Mouse (Mus musculus): ENCODE results near the gene Tnfrsf21.

Tnfrsf21 gene

DNA sequence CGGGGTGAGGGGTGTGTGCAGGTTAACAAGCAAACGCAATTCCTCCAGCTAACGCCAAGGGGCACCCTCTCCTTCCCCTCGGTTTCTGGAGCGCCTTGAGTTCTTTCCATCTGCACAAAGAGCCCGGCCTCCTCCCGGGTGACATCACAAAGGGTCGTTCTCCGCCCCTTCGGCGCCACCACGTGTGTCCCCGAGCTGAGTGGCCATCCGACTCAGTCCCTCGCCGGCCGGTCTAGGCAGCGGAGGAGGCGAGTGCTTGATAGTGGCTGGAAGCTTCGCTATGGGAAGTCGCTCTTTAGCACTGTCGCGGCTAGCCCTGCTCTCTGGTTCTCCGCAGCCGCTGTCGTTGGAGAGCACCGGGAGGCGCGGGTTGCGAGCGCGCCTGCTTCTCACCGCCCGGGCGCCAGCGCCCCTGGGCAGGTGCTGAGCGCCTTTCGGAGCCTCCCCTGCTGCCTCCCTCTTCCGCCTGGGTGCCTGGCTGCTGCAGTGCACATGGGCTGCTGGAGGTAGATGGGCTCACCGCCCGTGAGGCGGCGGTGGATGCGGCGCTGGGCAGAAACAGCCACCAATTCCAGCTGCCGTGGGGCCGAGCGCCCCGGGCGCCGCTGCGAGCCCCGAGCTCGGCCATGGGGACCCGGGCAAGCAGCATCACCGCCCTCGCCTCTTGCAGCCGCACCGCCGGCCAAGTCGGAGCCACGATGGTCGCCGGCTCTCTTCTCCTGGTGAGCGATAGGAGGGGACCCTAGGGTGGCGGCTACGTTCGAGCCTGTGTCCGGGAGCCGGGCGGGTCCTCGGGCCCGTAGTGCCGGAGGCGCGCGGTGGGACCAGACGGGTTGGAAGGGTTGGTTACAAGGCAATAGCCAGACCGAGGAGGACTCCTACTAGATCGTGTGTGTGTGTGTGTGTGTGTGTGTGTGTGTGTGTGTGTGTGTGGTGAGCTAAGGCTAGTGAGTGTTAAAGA, at the start of gene Tnfrsf21:
TSS of gene Tnfrsf21 (plus strand) at position 185 of the 961 bp plus-strand sequence.
- DNase-seq: peak; percentile 92

DNA sequence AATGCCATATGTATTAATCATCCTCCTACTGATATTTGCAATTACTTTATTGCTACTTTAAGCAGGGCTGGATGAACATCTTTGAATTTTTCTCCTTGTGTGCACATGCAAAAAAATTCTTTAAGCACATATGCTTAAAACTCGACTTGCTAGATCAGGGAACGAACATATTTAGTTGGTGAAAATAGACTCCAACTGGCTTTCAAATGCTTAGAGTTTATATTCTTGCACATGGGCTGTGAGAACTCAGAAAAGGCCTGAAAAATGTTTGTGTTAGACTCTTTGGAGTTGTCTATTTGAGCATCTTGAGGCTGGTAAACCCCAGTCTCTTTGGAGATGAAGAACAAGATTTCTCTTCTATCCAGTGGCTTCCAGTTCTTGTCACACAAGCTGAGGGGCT, 48.2 kb upstream of the Tnfrsf21 start:
- DNase-seq: no peak

DNA sequence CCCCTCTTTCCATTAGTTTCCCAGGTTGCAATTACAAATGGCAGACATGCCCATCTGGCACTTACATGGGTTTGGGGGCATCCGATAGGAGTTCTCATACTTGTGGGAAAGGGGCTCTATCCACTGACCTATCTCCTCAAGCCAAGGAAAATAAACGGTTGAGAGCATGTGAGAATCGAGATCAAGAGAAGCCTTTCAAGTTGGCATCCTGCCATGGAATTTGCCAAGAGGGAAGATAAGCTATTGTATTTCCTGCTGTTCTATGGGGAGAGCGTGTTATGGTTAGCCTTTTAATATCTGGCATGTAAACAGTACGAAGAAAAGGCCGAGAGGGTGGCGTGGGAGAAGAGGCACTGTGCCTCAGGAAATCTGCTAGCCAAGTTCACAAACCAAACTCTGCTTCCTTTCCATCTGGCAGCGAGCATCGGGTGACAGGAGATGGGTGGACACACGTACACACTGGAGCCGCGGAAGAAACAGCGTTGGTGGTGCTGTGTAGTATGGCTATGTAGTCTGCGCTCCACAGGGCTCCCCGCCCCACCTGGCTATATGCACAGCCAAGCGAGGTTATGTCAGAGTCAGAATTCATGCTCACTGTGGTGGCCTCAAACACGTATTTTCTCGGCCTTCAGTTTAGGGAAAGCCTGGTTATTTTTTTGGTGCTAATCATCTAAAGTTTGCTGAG, 40.9 kb upstream of the Tnfrsf21 start:
- DNase-seq: no peak

DNA sequence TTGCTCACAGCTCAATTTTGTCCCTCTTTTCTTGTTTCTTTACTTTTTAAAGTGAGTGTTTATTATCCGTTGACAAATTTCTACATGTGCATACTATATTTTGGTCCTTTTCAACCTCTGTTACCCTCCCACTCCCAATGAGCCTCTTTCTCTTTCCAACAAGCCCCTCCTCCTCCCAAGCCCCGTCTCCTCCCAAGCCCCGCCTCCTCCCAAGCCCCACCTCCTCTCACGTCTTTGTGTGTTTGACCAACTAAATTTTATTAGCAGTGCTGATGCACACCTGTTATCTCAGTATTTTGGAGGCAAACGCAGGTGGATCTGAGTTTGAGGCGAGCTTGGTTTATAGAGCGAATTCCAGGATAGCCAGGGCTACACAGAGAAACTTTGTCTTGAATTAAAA, 38.6 kb upstream of the Tnfrsf21 start:
- DNase-seq: no peak

DNA sequence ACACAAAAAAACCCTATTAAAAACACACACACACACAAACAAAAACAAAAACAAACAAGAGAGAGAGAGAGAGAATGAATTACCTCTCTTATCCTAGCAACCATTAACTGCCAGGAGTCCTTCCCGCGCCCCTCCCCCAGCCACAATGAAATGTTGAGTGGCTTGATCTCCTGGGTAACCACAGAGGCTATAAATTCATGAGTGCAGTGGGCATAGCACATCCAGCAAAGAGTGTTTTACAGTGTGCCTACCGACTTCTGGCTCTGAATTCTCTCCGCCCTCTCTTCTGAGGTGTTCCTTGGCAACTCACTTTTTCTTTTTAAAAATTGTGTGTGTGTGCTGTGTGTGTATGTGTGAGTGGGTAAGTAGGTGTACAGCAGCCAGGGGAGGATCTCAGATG, 38.0 kb upstream of the Tnfrsf21 start:
- no peak for DNase-seq

DNA sequence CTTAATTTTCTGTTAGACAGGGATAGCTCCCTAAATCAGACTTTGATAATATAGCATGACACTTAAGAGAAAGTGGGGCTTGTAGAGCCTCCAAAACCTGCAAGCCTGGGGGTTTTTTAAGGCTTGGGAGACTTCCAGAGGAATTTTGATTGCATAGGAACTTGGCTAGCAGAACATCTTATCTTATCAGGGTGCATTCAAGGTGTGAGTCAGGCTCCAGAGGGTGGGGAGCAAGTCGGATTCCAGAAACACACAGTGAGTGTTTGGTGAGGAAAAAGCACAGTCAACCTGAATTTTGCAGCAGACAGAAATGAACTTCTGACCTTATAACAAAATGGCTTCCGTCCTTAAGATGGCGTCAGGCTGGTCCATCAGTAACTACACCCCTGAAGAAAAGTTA, 34.5 kb upstream of the Tnfrsf21 start:
- no peak for DNase-seq

DNA sequence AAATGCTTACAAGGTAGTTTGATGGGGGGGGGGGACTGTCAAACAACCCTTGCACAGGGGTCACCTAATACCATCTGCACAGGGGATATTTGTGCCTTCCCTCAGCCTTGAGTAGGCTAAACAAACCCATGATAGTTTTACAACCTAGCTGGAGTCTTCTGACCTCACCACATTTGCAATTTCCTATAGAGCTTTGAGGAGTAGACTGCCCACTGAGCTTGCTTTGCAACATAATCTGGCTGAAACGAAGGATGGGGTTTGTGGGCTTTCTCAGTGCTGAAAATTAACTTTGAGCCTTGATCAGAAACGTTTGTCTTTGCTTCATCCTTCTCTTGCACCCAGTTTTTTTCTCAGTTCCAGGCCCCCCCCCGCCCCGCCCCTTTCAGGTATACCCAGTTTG, 33.8 kb upstream of the Tnfrsf21 start:
- DNase-seq: no peak

DNA sequence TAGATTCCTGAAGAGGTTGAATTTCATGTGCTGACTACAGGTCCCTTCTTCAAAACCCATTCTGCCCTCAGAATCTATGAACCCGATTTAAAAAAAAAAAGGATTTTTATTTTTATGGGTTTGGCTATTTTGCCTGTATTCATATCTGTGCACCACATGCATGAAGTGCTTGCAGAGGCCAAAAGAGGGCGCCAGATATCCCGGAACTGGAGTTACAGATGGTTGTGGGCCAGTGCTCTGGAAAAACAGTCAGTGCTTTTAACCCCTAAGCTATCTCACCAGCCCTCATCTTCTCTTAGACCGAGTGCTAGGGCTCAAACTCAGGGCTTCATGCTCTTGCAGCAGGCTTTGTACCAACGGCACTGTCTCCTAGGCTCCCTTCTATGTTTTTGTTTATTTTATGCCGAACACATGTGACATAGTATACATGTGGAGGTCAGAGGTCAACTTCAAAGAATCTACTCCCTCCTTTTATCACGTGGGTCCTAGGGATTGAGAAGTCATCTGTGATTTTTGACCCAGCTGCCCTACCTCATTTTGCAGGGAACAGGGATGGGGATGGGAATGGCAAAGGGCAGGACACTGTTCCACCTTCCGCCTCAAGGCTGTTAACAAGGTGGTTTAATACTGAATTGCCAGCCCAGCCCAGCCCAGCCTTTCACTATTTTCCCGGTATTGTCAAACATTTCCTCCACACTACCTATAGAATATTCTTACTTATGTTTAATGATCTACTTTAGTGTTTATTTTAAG, 30.3 kb upstream of the Tnfrsf21 start:
- DNase-seq: no peak

DNA sequence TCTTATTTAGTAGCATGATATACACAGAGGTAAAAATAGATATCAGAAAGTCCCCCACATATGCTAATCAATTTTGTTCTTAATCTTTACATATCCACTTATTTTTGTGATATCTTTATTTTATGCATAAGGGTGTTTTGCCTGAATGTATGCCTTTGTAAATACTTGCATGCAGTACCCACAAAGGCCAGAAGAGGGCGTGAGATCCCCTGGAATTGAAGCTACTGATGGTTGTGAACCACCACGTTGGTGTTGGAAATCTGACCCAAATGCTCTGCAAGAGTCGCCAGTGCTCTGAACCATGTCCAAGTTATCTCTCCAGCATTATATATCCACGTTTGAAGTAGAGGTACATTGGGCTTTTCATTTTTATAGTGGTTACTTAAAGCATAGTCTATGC, 28.7 kb upstream of the Tnfrsf21 start:
- no peak for DNase-seq

DNA sequence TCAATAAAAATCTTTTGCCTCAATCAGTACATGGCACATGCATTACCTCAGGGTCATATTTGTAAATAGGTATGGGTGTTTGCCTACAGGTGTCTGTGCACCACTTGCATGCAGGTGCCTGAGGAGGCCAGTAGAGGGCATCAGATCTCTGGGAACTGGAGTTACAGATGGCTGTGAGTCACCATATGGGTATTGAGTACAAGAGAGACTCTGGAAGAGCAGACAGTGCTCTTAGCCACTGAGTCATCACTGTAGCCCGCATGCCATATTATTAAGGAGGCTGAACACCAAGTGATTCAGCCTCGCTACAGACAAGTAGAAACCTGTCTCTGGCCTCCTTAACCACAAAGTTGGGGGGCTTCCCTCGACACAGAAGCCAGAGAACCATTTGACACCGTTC, 26.4 kb upstream of the Tnfrsf21 start:
- DNase-seq: no peak

DNA sequence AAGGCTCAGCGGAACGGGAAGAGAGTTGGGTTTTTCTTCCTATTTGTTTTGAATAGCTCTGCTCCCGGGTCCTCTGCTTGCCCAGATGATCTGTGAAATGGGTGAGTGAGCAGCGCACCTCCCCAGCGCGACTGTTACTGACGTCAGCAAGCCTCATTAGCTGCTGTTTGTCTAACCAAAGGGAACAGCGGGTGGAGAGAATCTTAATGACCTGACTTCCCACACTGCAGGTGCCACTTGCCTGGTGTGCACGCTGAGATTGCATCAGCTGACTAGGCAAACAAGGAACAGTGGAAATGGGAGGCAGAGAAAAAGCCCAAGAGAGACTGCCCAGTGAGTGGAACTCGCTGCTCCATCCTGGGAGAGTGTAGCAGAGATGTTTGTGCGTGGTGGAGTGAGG, 25.2 kb upstream of the Tnfrsf21 start:
- DNase-seq: no peak

DNA sequence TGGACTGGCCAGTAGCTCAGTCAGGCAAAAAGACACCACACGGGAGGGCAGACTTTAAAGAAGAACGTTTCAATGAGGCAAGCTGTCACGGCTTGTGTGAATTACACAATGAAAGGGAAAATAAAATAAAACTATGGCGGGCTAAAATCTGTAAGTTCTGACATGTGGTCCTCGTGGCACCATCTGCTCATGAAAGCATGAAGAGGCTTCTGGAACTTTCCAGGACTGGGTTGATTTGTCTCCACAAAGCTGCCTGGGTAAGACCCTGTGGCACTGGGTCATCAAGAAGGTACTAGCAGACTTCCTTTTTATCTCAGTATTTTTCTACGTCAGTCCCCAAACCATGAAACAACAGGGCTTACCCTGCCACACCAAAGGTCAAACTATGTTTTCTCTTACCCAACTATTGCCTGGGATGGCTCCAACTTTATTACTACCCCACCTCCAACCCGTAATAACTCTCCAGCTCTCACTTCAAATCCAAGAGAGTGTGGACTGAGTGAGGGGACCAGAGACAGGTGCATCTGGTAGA, 16.8 kb upstream of the Tnfrsf21 start:
- no peak for DNase-seq

DNA sequence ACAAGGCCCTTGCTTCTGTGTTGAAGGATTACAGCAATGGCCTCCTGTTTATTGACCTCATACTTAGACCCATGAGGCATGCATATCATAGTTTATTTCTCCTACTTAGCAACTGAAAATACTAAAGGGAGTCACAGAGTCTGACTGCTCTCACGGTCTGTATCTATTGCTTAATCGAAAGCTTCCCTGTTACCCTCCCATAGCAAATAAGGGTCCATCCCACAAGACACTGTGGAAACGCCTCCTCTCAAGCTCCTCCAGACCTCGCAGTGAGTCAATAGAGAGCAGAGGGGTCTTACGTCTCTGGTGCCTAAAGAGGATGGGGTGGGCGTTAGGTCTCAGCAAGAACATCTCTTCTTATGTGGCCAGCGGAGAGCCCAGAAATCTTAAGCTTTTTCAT, 15.8 kb upstream of the Tnfrsf21 start:
- no peak for DNase-seq

DNA sequence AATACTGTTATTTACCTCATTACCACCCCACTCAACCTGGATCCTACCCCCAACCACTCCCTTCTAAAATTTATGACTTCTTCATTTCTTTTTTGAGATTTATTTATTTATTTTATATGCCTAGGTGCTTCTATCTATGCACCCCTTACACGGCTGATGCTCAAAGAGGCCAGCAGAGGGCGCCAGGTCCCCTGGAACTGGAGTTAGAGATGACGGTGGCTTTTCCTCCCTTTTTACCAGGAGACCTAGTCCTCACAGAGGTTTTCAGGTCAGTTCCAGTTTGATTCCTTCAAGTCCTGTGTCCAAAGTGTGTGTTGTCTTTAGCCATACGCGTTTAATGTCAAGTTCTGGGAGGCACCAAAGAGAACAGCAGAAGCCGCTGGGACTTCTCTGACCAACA, 3.6 kb upstream of the Tnfrsf21 start:
- peak; percentile 35 for DNase-seq

DNA sequence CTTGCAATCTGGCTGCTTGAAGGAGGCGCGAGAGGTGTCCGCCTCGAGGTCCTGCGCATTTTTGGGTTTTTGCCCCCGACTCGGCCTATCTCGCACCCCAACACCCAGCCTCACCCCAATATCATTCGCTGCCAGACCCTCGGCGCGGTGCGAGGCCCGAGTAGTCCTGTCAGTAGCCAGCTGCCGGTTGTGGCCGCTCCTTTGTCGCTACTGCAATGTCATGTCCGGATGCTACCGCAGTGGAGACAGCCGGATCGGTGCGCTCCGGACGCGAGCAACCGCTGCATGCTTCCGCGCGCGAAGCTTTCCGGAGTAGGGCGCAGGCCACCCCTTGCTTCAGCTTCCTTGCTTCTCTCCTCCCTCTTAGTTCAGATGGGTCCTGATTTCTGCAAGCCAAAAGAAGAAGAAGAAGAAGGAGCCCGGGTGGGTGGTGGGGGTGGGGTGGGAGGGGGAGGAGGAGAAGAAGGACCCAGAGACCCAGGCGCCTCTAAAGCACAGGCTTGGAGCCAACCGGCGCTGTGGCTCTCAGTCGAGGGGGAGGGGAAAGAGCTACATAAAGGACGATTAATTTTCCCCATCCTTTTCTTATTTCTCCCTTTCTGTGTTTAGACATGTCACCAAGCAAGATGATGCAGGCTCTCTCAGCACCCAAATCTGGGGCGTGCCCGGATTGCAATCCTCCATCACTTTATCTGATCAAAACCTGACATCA, 1.1 kb downstream of the Tnfrsf21 start:
- DNase-seq: peak; percentile 44

DNA sequence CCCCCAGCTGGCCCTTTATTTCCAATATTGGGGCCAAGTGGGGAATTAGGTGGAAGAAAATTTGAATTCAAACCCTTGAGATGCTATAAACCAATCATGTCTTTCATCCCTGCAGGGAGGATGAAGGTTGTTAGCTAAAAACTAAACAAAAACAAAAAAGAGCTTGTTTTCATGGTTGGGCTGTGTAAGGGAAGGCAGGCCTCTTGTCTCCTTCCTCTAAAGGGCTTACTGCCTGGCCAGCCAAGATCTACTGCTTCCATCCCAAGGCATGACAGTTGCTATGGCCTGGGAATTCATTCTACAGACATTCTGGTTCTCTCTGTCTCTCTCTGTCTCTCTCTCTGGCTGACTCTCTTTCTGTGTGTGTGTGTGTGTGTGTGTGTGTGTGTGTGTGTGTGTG, 1.7 kb downstream of the Tnfrsf21 start:
- no peak for DNase-seq

DNA sequence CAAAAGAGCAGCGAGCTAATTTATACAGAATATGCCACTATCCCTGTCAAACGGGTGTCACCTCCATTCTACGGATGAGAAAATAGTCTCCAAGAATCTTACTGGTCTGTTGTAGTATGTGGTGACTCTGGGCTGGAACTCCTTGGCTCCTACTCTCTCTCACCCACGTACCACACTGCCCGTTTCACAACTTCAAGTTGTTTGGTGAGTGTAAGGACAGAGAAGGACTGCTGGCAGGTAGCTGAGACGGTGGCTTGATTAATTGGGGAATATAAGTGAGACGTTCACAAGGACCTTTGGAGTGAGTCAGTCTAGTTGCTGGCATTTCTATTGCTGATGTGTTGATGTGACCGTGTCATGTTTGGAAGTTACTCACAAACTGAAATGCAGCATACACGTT, 3.3 kb downstream of the Tnfrsf21 start:
- DNase-seq: no peak

DNA sequence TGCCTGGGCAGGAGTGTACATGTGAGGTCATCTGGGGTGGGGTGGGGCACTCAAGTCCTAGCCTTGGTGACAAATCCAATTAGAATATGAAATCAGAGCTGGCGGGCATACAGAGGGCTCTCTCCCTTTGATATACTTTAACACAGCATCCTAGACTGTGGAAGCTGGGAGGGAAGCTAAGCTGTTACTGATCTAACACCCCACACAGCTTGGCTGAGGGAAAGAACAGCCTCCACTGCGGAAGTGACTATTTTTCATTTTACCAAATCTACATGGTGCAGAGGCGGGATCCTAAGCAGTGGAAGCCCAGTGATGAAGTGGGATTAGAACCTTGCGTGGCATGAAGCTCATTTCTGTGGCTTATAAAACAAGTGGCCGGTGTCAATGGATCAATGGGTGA, 4.7 kb downstream of the Tnfrsf21 start:
- DNase-seq: no peak

DNA sequence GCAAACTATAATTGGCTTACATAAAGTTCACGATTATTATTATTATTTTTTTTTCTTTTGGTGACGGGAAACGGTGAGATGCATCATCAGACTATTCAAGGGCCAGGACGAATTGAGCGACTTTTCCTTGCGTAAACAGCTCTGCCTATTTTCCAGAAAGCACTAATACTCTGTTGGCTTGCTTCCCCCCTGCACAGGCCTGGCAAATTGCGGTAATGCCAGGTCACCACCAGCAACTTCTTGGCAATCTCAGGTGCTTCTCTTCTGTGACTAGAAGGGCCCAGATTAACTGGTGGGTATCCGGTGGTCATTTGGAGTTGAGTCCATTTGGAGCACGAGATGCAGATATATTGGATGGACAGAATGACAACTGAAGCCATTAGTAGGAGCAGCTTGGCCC, 5.7 kb downstream of the Tnfrsf21 start:
- no peak for DNase-seq

DNA sequence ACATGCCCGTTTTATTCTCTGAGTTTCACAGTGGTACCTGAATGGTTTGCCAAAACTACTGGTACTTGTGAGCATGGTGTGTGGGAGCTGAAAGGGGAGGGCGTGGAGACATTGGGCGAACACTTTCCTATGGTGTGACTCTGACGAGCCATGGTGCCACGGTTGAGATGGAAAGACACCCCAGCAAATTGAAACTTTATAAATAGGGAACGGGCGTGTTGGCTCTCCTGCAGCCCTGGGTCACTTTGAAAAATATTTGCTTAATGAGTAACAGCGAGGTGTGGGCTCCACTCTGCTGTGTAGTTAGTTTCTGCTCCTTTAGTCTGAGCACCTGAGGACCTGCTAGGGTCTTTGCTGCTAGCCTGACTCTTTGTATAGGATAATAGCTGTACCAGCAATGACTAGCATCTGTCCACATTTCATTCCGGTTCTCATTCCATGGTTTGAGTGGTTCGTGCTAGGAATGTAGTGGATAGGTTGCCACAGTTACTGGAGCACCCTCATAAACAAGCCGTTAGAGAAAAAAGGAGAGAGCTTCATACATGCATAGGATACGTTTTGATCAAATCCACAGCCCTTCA, 7.4 kb downstream of the Tnfrsf21 start:
- DNase-seq: no peak

DNA sequence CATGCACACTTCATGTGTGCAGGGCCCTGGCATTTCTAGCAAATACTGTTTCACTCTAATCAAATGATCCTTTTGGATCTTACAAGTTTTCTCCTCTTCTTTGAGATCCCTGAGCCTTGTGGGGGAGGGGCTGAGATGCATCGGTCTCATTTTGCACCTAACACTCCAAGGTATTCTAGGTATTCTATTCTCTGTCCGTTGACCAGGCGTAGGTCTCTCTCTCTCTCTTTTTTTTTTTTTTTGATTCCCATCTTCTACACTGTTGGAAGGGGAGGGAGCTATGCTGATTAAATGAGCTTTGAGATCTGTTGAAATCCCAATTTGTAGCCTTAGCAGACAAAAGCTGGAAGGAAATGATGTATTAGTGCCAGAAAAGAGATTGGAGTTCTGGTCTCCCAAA, 8.2 kb downstream of the Tnfrsf21 start:
- DNase-seq: no peak

DNA sequence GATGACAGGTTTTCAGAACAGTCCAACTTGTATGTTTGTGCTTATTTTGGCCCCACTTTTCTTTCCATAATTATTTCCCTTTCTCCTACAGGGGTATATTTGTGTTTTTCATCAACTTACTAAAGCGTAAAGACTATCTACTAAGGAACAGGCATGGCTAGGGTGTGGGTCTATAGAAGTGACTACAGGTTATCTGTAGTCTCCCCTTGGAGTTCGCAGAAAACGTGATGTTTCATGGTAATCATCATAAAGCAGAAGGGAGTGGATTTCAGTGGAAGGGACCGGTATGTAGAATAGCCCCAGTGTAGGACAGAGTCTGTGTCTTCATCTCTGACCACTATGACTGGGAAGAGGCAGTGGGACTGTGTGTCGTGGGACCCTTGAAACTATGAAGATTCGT, 8.7 kb downstream of the Tnfrsf21 start:
- DNase-seq: no peak

All from cerebellum, adult 9-11 months (tissue).